Mouse (Mus musculus): ENCODE data around the gene Polr3gl.

GRCm38 (mm10) chr3:96606618-96607017, 12.6 kb upstream of the Polr3gl start:
- TF ChIP-seq CTCF (IDR thresholded peaks at IDR 0.05; ENCODE audit: control insufficient read depth, insufficient read depth, insufficient replicate concordance, low read depth, low read length) (no peak), POLR2A (IDR thresholded peaks at IDR 0.05; ENCODE audit: control insufficient read depth, low read depth, low read length) (no peak)

Measured in testis, adult 2 months (tissue).